Mouse (Mus musculus) megakaryocyte, embryonic 14.5 days (primary cell): ENCODE data around the gene Dennd1c.

Experiments used
- FLI1 ChIP-seq: IDR thresholded peaks from 2 replicates; pipeline ENCODE4 v1.6.1; 2012; ENCODE audit warnings: low read length, inconsistent platforms, mixed read lengths
- GATA1 ChIP-seq: IDR thresholded peaks from 3 replicates; pipeline ENCODE4 v1.6.1; 2012; ENCODE audit warnings: mixed read lengths, low read length, inconsistent platforms, borderline replicate concordance

GRCm38 (mm10) chr17:57118524-57119349, 40.4 kb upstream of the Dennd1c start:
- TF ChIP-seq GATA1 (no peak), FLI1 (no peak)
